Mouse (Mus musculus) embryonic stem cell, embryonic (primary cell): ENCODE measurements at regions not wholly inside any gene's neighbourhood (a gene's known extent, or its start where the extent isn't known, plus 50 kb on each side); places are given as distances from the start of the nearest gene placed in this dataset.

Experiments
- CTCF ChIA-PET, 4 experiments: fragments of 300-600 bp in 2 of 4; fragments of 350-600 bp in 2 of 4; sonication (Branson Sonifier 250); formaldehyde crosslinking; loops; one replicate each; lab custom pipeline; 2022; ENCODE audit warnings: inconsistent platforms in 2 of 4; lab: Charles Lee
- POLR2A ChIA-PET, 4 experiments: fragments of 300-600 bp in 2 of 4; fragments of 350-600 bp in 2 of 4; sonication (Branson Sonifier 250); formaldehyde crosslinking; loops; one replicate each; lab custom pipeline; 2022; ENCODE audit warnings: antibody characterized with exemption in 4 of 4, inconsistent platforms in 1 of 4; lab: Charles Lee

DNA sequence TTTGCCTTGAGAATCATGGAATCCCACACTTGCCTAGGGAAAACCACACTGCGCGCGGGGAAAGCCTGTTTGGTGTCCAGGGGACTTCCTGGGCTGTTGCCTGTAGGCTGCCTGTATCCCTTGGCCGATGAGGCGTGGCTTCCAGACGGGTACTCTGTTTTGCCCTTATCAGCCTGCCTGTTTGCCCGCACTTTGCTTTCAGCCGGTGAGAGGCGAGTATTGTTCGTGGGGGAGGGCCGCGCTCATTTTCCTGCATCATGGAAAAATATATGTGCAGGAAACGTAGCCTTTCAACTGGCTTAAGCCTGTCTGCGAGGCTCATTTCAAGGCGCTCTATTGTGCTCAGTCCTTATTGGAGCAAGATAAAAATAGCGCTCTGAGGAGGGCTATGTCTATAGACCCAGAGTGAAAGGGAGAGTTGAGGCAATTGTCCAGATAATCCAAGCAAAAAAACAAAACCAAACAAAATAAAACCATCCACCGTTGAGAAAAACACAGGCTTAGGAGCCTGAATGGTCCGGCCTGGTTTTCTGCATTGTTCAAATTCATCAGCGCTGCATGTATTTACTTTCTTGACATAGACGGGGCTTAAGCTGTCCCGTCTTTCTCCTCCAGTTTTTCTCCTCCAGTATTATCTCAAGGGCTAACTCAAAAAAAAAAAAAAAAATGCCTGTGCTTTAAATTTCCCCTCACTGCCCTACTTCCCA is 67.9 kb downstream of the Klf5 start:
- CTCF ChIA-PET = interaction anchor here in 2 of 4 experiments (0.6 to 0.9 kb wide), 3 partner anchors 11 to 507 kb away, joined by 3 to 4 read pairs (median 3); no protein-coding TSS in a partner anchor
- POLR2A ChIA-PET = interaction anchor here (0.5 to 3.0 kb wide), 28 partner anchors 8 to 195 kb away, joined by 3 to 15 read pairs (median 3); partner anchors contain the start of gene Klf5 (in 1 of the 4)

DNA sequence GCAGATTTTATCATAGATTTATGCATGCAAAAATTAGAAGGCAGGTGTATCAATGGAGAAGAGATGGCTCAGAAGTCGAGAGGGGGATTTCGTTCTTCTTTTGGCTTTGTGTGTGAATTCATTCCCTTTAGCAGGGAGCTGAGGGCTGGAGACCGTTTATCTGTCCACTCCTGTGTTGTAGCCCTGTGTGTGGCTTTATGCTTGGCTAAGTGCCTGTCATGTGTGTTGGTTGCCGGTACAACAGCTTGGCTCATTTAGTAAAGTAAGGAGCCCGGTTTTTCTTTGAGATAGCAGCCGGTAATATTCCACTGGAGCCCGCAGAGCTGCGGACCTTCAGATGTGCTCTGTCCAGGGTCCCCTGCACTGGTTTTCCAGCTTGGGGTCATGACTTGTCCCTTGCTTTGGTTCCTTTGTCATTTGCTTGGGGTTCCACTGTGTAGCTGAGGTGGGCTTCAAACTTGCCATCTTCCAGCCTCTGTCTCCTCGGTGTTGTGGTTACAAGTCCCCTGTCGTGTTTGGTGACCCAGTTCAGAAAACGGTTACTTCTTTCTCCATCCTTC is 68.6 kb downstream of the Klf5 start:
- ChIA-PET CTCF (interaction anchor here in 2 of 4 experiments (0.6 to 0.7 kb wide), 2 partner anchors 10 to 17 kb away, joined by 4 read pairs; no protein-coding TSS in a partner anchor), POLR2A (interaction anchor here in 3 of 4 experiments (0.5 to 3.0 kb wide), 24 partner anchors 8 to 223 kb away, joined by 3 to 15 read pairs (median 3); partner anchors contain the start of gene Klf5 (in 1 of the 3))

GRCm38 (mm10) chr14:99369366-99369765 is 70.9 kb downstream of the Klf5 start:
- POLR2A ChIA-PET = interaction anchor here in 2 of 4 experiments (0.6 to 1.6 kb wide), 8 partner anchors 16 to 141 kb away, joined by 3 to 5 read pairs (median 3); no protein-coding TSS in a partner anchor
- CTCF ChIA-PET = no interaction called here

- CTCF ChIA-PET = no interaction called here
- POLR2A ChIA-PET = interaction anchor here in 1 of 4 experiments (0.6 kb wide), 1 partner anchor 105 kb away, joined by 4 read pairs; no protein-coding TSS in a partner anchor
These were observed 75.2 kb downstream of the Klf5 start for GRCm38 (mm10) chr14:99373682-99374081.

GRCm38 (mm10) chr14:99375040-99375610 is 76.6 kb downstream of the Klf5 start:
- POLR2A ChIA-PET = interaction anchor here in 3 of 4 experiments (0.7 to 2.7 kb wide), 16 partner anchors 8 to 94 kb away, joined by 3 to 13 read pairs (median 4); partner anchors contain the start of gene Klf5 (in 1 of the 3)

DNA sequence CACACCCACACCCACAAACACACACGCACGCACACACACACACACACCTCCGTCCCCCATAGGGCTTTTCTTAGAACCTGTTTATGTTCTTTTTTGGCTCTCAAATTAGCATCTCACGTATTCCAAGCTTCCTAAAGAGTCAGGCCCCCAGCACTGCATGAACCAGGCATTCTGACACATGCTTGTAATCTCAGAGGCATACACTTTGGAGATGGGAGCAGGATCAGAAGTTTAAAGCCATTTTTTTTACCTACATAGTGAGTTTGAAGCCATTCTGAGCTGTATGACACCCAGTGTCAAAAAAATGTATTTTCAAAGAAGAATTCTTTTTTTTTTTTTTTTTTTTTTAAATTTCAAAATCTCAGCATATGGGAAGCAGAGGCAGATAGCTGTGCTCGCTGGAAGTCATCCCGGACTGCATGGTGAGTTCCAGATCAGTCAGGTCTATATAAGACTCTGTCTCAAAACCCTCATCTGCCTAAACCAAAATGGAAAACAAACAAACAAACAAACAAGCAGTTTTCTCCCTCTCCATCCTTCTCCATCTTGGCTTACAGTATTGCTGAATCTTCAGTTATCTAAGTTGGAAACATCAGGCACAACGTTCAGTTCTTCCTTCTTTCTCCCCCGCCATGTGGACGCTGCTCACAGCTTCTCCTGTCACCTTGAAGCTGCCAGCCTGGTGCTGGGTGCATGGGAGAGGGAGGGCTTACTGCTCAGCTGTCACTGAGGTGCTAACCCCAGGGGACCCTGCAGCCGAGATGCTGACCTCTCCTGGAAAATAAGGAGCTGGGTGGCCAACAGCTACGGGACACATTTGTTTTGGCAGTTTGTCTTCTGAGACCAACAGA is 78.4 kb downstream of the Klf5 start:
- ChIA-PET CTCF (interaction anchor here in 2 of 4 experiments (0.6 kb wide), 2 partner anchors 10 to 407 kb away, joined by 3 to 4 read pairs; no protein-coding TSS in a partner anchor), POLR2A (interaction anchor here in 2 of 4 experiments (0.5 to 2.7 kb wide), 4 partner anchors 14 to 93 kb away, joined by 3 to 8 read pairs (median 4); no protein-coding TSS in a partner anchor)

More at GRCm38 (mm10) chr14:99375040-99375610, 76.6 kb downstream of the Klf5 start:
- CTCF ChIA-PET = interaction anchor here in 2 of 4 experiments (0.5 kb wide), 2 partner anchors 59 to 226 kb away, joined by 3 to 4 read pairs; no protein-coding TSS in a partner anchor

DNA sequence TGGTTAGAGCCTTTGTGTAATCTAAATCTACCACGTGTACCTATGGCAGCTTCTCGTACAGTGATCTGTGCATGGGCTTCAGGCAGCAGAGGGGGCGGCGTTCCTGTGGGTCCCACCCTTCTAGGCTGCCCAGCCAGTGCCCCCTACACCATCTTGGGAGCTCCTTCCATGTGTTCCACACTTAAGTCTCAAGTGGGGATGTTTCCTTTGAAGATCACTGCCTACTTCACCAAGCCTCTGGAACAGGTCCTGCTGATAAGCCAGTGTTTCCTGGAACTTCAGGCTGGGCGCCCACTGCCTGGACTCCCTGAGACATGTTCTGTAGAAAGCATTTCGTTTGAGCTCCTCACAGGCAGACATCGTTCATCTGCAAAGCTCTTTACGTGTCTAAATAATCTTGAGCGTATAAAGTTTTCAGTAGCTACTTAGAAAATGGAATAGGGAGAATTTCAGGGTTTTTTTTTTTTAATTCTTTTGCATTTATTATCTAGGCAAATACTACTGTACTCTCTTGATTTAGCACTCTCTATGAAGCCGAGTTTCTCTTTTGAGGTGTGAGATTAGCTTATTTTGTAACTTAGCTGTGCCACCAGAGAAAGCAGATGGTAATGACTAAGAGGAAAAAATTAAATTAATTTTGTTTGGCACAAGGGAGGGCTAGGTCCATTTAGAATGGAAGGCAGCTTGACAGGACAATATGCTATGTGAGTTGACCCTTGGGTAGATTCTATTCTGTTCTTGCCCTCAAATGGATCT is 82.9 kb downstream of the Klf5 start:
- CTCF ChIA-PET = no interaction called here
- POLR2A ChIA-PET = interaction anchor here in 1 of 4 experiments (0.6 to 1.3 kb wide), 4 partner anchors 21 to 129 kb away, joined by 3 read pairs; partner anchors contain the start of gene Klf5

DNA sequence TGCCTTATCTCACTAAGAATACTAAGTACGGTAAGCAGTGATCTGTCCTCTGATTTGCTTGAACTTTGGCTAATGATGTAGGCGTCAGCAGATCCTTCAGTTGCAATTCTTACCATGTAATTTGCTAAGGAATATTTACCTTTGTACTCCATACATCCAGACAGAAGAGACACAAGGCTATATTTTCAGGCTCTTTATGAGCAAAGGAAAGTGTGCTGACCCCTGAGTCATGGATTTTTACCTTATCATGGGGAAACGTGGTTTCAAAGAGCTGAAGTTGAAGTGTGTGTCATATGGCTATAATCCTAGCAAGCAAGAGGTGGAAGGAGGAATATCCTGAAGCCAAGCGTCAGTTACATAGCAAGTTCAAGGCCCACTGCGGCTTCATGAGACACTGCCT is 83.6 kb downstream of the Klf5 start:
- ChIA-PET POLR2A (interaction anchor here in 1 of 4 experiments (0.6 to 1.3 kb wide), 7 partner anchors 11 to 841 kb away, joined by 3 to 4 read pairs (median 3); partner anchors contain the start of gene Klf5), CTCF (no interaction called here)

GRCm38 (mm10) chr14:99383170-99383569 is 84.7 kb downstream of the Klf5 start:
- POLR2A ChIA-PET = interaction anchor here in 2 of 4 experiments (0.6 to 1.1 kb wide), 4 partner anchors 8 to 46 kb away, joined by 3 to 4 read pairs (median 3); no protein-coding TSS in a partner anchor
- CTCF ChIA-PET = interaction anchor here in 1 of 4 experiments (0.7 kb wide), 1 partner anchor 25 kb away, joined by 4 read pairs; no protein-coding TSS in a partner anchor

GRCm38 (mm10) chr14:99387581-99387980 is 89.1 kb downstream of the Klf5 start:
- POLR2A ChIA-PET = interaction anchor here in 2 of 4 experiments (1.3 to 1.9 kb wide), 3 partner anchors 10 to 48 kb away, joined by 3 to 5 read pairs (median 4); no protein-coding TSS in a partner anchor
- CTCF ChIA-PET = no interaction called here

DNA sequence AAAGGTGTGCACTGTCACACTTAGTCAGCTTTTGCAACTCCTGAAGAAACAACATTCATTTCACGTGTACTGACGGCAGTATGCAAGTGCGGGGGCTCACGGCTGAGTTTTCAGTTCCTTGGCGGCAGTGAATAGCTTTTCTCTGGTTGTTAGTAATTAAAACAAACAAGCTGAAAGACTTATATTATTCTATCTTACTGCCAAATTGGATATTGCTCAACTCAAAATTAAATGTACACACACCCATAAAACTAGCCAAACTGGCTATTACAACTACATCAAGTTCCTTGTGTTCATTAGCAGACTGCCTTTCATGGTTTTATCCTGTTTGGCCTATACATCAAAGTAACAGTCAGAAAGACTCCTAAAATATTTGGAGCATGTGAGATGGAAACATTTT is 90.8 kb downstream of the Klf5 start:
- ChIA-PET POLR2A (interaction anchor here in 2 of 4 experiments (1.2 to 1.9 kb wide), 3 partner anchors 8 to 65 kb away, joined by 3 to 5 read pairs (median 4); no protein-coding TSS in a partner anchor), CTCF (no interaction called here)

- POLR2A ChIA-PET = interaction anchor here in 2 of 4 experiments (0.5 to 1.8 kb wide), 7 partner anchors 9 to 440 kb away, joined by 3 to 8 read pairs (median 3); no protein-coding TSS in a partner anchor
- CTCF ChIA-PET = no interaction called here
These were observed 93.2 kb downstream of the Klf5 start for GRCm38 (mm10) chr14:99391700-99392099.

GRCm38 (mm10) chr14:99392813-99393212 is 94.3 kb downstream of the Klf5 start:
- CTCF ChIA-PET = no interaction called here
- POLR2A ChIA-PET = interaction anchor here in 1 of 4 experiments (1.0 kb wide), 1 partner anchor 17 kb away, joined by 4 read pairs; no protein-coding TSS in a partner anchor

- ChIA-PET CTCF (no interaction called here), POLR2A (interaction anchor here in 1 of 4 experiments (1.3 kb wide), 1 partner anchor 25 kb away, joined by 4 read pairs; no protein-coding TSS in a partner anchor)
These were observed 95.1 kb downstream of the Klf5 start for GRCm38 (mm10) chr14:99393611-99394010.

GRCm38 (mm10) chr14:99403155-99403726 is 104.8 kb downstream of the Klf5 start:
- CTCF ChIA-PET = no interaction called here
- POLR2A ChIA-PET = no interaction called here

DNA sequence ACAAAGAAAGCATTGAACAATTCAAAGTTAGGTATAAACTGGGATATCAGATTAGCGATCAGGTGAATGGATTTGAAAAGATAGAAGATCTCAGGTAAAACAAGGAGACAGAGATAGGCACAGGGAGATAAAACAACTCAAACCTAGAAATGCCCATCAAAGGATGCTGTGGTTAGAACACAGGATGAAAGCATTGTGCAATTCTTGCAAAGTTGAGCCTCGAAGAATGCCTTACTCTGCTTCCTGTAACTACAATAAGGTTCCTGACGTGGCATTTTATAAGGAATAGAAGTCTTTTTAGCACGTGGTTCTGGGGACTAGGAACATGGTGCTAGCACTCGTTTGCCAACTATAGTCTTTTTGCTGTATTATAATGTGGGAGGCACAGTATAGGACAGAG is 106.7 kb downstream of the Klf5 start:
- ChIA-PET POLR2A (interaction anchor here in 1 of 4 experiments (0.5 to 1.2 kb wide), 3 partner anchors 12 to 138 kb away, joined by 3 to 4 read pairs (median 4); no protein-coding TSS in a partner anchor), CTCF (no interaction called here)
